Mouse (Mus musculus) lung, postnatal 14 days (tissue): Measurements from ENCODE around the gene Slco1b2.
"Not testable (repeated sequence)": the region's sequence is repeated elsewhere in the genome, so short reads cannot be mapped to it uniquely, and the experiment has no call there.

Experiments
- DNase-seq: peaks from one replicate; pipeline ENCODE4 v3.0.0; 2021

Gene Slco1b2

DNA sequence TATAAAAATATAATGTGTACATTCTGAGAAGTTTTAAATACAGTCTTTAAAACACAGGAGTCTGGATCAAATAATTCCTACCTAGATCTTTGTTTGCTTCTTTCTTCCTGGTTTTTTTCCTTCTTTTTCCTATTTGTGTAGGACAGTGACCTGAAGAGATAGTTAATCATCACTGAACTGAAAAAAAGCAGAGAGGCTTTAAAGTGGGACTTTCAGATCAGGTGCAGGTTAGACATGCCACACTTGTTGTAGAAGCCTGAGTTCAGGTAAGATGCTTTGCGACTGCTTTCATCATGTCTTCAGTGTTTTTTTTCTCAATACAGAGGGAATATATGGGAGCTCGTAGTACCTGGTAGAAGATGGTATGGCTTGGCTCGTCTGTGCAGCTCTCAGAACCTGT, at the start of gene Slco1b2:
TSS of gene Slco1b2 (plus strand) at position 228 of the 400 bp plus-strand sequence.
- no peak for DNase-seq

DNA sequence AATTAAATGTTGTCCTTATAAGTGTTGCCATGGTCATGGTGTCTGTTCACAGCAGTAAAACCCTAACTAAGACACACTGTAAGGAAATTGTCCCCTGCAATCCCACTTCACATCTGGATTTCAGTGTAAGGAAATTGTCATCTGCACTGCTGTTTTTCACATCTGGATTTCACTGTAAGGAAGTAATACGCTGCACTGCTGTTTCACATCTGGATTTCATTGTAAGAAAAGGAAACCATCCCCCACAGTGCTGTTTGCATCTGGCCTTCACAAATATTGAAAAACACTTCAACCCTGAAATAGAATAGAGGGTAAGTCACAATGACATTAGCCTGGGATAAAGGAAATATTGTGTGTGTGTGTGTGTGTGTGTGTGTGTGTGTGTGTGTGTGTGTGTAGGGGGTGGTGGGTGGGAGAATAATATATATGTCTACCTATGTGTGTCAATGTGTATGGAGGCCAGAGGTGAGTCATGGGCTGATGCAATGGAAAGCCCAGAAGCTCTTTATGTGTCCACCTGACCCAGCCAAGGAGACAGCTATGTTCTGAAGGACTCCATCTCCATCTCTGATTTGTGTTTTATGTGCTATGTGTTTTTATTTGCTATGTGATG, 44.4 kb upstream of the Slco1b2 start:
- no peak for DNase-seq

DNA sequence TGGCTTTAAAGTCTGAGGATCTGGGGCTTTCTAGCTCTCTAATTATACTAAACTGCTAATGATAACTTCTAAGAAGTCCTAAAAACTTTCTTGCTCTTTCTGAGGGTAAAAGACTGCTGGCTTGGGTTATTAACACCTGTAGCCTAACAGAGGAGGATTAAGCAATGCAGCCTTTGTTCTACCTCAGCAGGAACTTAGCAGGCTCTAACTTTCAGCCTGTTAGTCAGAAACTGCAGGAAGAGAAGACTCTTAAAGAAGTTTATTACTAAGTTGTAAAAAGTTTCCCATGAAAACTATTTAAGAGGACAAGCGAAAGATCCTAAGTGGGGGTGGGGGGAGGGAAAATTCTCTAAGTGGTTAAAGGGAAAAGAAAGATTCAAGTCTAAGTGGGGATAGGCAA, 39.3 kb upstream of the Slco1b2 start:
- no peak for DNase-seq

DNA sequence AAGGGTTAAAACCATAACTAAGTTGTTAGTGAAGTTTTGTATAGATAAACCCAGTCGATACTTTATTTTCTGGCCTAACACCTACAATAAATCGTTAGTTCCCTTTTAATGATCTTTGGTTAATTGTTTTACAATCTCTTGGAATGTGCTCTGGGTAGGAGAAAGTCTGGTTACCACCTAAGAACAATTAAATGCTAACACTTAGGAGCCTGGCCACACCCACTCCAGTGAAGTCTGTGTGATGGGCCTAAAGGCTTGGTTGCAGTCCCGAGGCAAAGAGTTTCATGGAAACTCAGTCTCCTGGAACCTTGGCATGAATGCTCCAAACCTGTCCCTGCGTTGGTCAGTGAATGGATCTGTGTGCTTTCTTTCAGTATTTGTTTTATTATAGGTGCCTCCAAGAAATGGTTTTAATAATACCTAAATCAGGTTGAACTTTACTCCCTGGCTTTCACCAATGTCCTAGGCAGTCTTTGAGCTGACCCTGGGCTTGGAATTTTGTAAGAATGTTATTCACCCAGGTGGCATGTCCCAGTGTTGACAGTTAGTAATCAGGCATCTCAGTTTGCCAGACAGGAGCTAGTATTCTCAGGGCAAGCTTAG, 38.6 kb upstream of the Slco1b2 start:
- DNase-seq, result not testable (repeated sequence)

DNA sequence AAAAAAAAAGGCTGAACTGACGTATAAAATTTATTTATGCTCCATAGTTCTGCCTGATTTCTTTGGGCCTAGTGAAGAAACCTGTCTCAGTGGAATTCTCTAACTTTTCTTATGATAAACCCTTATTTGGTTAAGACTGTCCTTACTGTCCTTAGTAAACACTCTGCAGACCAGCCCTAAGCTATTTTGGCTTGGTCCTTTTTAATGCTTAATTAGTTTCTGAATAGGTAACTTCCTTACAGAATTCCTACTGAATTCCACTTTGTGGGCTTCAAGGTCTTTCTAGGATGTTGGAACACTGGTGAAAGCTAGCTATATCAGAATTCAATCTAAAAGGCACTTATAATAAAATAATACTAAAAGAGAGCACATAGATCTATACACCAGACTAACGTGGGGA, 33.2 kb upstream of the Slco1b2 start:
- DNase-seq, result no peak

DNA sequence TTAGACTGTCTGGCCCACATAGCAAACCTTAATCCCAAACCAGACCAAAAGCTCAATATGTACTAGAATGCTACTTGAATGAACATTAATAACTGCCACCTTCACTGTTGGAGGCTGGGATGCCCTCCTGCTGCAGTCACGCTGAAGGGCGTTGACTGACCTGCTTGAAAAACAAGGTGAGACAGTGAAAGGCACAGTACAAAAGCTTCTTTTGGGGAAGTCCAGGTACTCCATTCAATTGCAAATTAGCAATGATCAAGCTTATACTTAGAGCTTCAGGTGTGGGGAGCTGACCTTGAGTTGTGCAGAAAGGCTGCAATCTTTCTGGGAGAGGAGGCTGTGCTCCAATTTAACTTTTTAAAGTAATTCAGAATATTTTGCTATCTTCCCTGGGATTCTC, 32.3 kb upstream of the Slco1b2 start:
- DNase-seq, result no peak

- DNase-seq, result no peak
These were observed 28.4 kb upstream of the Slco1b2 start for GRCm38 (mm10) chr6:141600940-141601339.

- DNase-seq, result no peak
These were observed 18.5 kb upstream of the Slco1b2 start for GRCm38 (mm10) chr6:141610702-141611260.

- DNase-seq, result no peak
These were observed 15.3 kb upstream of the Slco1b2 start for GRCm38 (mm10) chr6:141614017-141614416.

- no peak for DNase-seq
These were observed 14.0 kb upstream of the Slco1b2 start for GRCm38 (mm10) chr6:141615348-141615747.

- DNase-seq, result no peak
These were observed 3.6 kb downstream of the Slco1b2 start for GRCm38 (mm10) chr6:141632935-141633334.

GRCm38 (mm10) chr6:141635250-141635649, 5.9 kb downstream of the Slco1b2 start:
- no peak for DNase-seq

DNA sequence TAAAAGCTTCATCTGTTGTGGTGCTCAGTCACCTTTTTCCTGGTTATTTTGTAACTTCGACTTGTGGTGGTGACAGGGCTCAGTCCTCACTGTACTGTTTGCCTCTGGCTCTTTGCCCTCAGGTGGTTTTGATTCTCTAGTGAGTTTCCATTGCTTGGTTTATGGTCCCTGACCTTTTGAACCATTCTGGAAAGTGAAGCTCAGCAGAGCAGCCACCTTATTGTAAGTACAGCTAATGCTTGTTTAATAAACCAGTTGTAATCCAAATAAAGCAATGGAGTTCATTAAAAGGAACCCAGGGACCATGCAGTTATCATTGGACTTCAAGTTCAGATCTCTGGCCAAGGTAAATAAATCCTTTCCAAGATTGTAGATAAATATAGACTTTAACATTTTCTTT, 11.3 kb downstream of the Slco1b2 start:
- DNase-seq, result no peak

DNA sequence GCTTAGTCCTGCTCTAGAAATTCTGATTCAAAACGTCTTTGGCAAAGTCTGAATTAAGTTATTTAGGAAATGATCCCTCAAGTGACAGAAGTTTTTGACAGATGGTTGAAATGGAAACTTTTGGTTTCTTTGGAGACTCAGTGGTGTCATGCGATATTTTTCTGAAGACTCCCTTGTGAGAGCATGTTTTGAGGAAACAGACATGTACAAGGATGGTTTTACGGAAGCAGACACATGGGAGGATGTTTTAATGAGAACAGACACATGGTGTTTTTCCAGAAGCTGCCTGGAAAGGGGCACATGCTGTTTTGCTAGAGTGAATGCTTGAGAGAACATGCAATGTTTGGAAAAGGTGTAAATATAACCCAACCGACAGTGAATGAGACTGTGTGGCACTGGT, 57.7 kb downstream of the Slco1b2 start:
- no peak for DNase-seq

- no peak for DNase-seq
These were observed 61.9 kb downstream of the Slco1b2 start for GRCm38 (mm10) chr6:141691246-141691645.
